Mouse (Mus musculus): ENCODE measurements around the gene Tnni1.

Gene Tnni1

GRCm38 (mm10) chr1:135778780-135779535 is at the start of gene Tnni1:
Tnni1 (plus strand) TSS chr1:135779434.
- DNase-seq (ENCODE audit: low read depth): peak; percentile 51

GRCm38 (mm10) chr1:135729821-135730220 is 49.4 kb upstream of the Tnni1 start:
- DNase-seq (ENCODE audit: low read depth): no peak

GRCm38 (mm10) chr1:135730296-135730695 is 48.9 kb upstream of the Tnni1 start:
- no peak for DNase-seq (ENCODE audit: low read depth)

- DNase-seq (ENCODE audit: low read depth): no peak
These were observed 47.8 kb upstream of the Tnni1 start for GRCm38 (mm10) chr1:135731393-135731792.

GRCm38 (mm10) chr1:135731897-135732684 is 47.1 kb upstream of the Tnni1 start:
- no peak for DNase-seq (ENCODE audit: low read depth)

- peak; percentile 58 for DNase-seq (ENCODE audit: low read depth)
These were observed 44.9 kb upstream of the Tnni1 start for GRCm38 (mm10) chr1:135734225-135734937.

GRCm38 (mm10) chr1:135735460-135735859 is 43.8 kb upstream of the Tnni1 start:
- no peak for DNase-seq (ENCODE audit: low read depth)

- no peak for DNase-seq (ENCODE audit: low read depth)
These were observed 34.2 kb upstream of the Tnni1 start for GRCm38 (mm10) chr1:135744987-135745386.

- DNase-seq (ENCODE audit: low read depth): no peak
These were observed 33.0 kb upstream of the Tnni1 start for GRCm38 (mm10) chr1:135746248-135746647.

GRCm38 (mm10) chr1:135752737-135753348 is 26.4 kb upstream of the Tnni1 start:
- DNase-seq (ENCODE audit: low read depth): peak; percentile 96

- DNase-seq (ENCODE audit: low read depth): no peak
These were observed 23.9 kb upstream of the Tnni1 start for GRCm38 (mm10) chr1:135755287-135755686.

GRCm38 (mm10) chr1:135755913-135756312 is 23.3 kb upstream of the Tnni1 start:
- peak; percentile 60 for DNase-seq (ENCODE audit: low read depth)

- DNase-seq (ENCODE audit: low read depth): no peak
These were observed 21.9 kb upstream of the Tnni1 start for GRCm38 (mm10) chr1:135757287-135757686.

- DNase-seq (ENCODE audit: low read depth): no peak
These were observed 19.5 kb upstream of the Tnni1 start for GRCm38 (mm10) chr1:135759685-135760084.

- DNase-seq (ENCODE audit: low read depth): no peak
These were observed 19.0 kb upstream of the Tnni1 start for GRCm38 (mm10) chr1:135760216-135760615.

GRCm38 (mm10) chr1:135761728-135762127 is 17.5 kb upstream of the Tnni1 start:
- DNase-seq (ENCODE audit: low read depth): no peak

- DNase-seq (ENCODE audit: low read depth): no peak
These were observed 15.6 kb upstream of the Tnni1 start for GRCm38 (mm10) chr1:135763503-135764205.

- no peak for DNase-seq (ENCODE audit: low read depth)
These were observed 15.1 kb upstream of the Tnni1 start for GRCm38 (mm10) chr1:135764206-135764528.

- peak; percentile 57 for DNase-seq (ENCODE audit: low read depth)
These were observed 13.3 kb upstream of the Tnni1 start, which contains the start of gene Phlda3 for GRCm38 (mm10) chr1:135765645-135766591. Phlda3 (plus strand) TSS chr1:135766119.

GRCm38 (mm10) chr1:135766592-135767306 is 12.5 kb upstream of the Tnni1 start:
- no peak for DNase-seq (ENCODE audit: low read depth)

All from 416B (cell line).